In the genomic region with DNA sequence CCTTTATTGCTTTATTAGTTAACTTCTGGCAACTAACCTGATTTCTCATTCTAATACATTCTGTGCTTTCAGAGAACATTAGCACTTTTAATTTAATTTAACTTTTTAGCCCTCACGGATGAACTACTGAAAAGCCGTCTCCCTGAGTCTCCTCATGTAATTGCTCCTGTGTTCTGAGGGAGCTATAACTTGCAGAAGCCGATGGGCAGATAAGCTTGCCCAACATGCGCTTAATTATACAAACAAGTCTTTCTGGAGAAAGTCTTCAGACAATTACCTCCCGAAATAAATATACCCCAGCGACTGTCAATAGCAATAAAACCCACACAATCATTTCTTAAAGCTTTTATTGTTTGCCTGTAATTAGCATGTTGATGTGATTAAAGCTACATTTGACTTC, we compare ENCODE assay signal across 31 mouse cellular contexts. TPM values are rescaled to one million over a fixed set of nuclear protein-coding genes. Genes with fewer than 3 reads are reported as not detected.
A peak's percentile ranks its signal among the peaks of the same experiment; 100 is the strongest.
DNase-seq lines count a peak whose midpoint lies in the region; ATAC-seq and TF ChIP-seq lines count a peak whose summit lies in the region.
"Had no signal": no experiment of that assay in that cellular context is flagged by ENCODE, and none has a peak within 500 bp of the region (broad histone marks: within the 10 kb centered on the region; RNA-seq: fewer than 3 reads in every experiment).

No protein-coding gene starts in this region.

- H3K9me3 ChIP-seq in stomach, embryonic 14.5 days (ENCODE audit: control insufficient read depth, low read depth, low read length) = no peaks in the 10 kb centered on the region
- H3K9me3 ChIP-seq in stomach, postnatal 0 days (ENCODE audit: control insufficient read depth, low read length) = no peaks in the 10 kb centered on the region
- no peaks in the 10 kb centered on the region for H3K9me3 ChIP-seq in embryonic facial prominence, embryonic 13.5 days
- H3K9me3 ChIP-seq in limb, embryonic 11.5 days (ENCODE audit: control insufficient read depth, low read length) = no peaks in the 10 kb centered on the region
- H3K9me3 ChIP-seq in neural tube, embryonic 15.5 days (replicated peaks) = no peaks in the 10 kb centered on the region
- H3K9me3 ChIP-seq: forebrain, embryonic 12.5 days; heart, embryonic 10.5 days; heart, embryonic 15.5 days; liver, embryonic 13.5 days; midbrain, embryonic 13.5 days had no signal

- H3K4me1 ChIP-seq in stomach, embryonic 14.5 days (ENCODE audit: control insufficient read depth, insufficient read depth, low read length) = 0 out of 2 replicates have a peak, but pooled peaks cover 3% of the 10 kb centered on the region
- no peaks in the 10 kb centered on the region for H3K4me1 ChIP-seq in stomach, postnatal 0 days (replicated peaks; ENCODE audit: control insufficient read depth, insufficient read depth)
- peaks cover 39% of the 10 kb centered on the region for H3K4me1 ChIP-seq in embryonic facial prominence, embryonic 13.5 days
- peaks cover 24% of the 10 kb centered on the region for H3K4me1 ChIP-seq in limb, embryonic 11.5 days (ENCODE audit: control insufficient read depth, insufficient read depth, low read length)
- H3K4me1 ChIP-seq in neural tube, embryonic 15.5 days = peaks cover 9% of the 10 kb centered on the region; the same call in 1 of the 2 replicates
- no peaks in the 10 kb centered on the region for H3K4me1 ChIP-seq in thymus, adult 2 months (replicated peaks; ENCODE audit: control insufficient read depth, insufficient read depth, low read length)
- H3K4me1 ChIP-seq: forebrain, embryonic 12.5 days; liver, embryonic 13.5 days; midbrain, embryonic 13.5 days had no signal

- no peaks in the 10 kb centered on the region for H3K36me3 ChIP-seq in stomach, embryonic 14.5 days (ENCODE audit: control insufficient read depth, insufficient read depth, low read length)
- H3K36me3 ChIP-seq in stomach, postnatal 0 days (ENCODE audit: control insufficient read depth, insufficient read depth, low read length) = no peaks in the 10 kb centered on the region
- H3K36me3 ChIP-seq in embryonic facial prominence, embryonic 13.5 days = no peaks in the 10 kb centered on the region
- no peaks in the 10 kb centered on the region for H3K36me3 ChIP-seq in limb, embryonic 11.5 days (ENCODE audit: control insufficient read depth, insufficient read depth, low read length)
- H3K36me3 ChIP-seq in neural tube, embryonic 15.5 days = no peaks in the 10 kb centered on the region
- H3K36me3 ChIP-seq in thymus, adult 2 months (ENCODE audit: control insufficient read depth, insufficient read depth, low read length) = no peaks in the 10 kb centered on the region
- H3K36me3 ChIP-seq: forebrain, embryonic 12.5 days; heart, embryonic 10.5 days; heart, embryonic 15.5 days; liver, embryonic 13.5 days; midbrain, embryonic 13.5 days had no signal

- WGBS in stomach, embryonic 14.5 days = 35% methylated on average over 6 of the region's 6 CpGs
- 47% methylated on average over 6 of the region's 6 CpGs for WGBS in stomach, postnatal 0 days
- 15% methylated on average over 6 of the region's 6 CpGs for WGBS in embryonic facial prominence, embryonic 13.5 days
- 8% methylated on average over 6 of the region's 6 CpGs for WGBS in limb, embryonic 11.5 days
- 30% methylated on average over 6 of the region's 6 CpGs for WGBS in neural tube, embryonic 15.5 days
- WGBS in thymus, adult 2 months = 75% methylated on average over 6 of the region's 6 CpGs

- no peak overlapping the region for H3K4me3 ChIP-seq in stomach, embryonic 14.5 days (ENCODE audit: low read depth, low read length)
- no peak overlapping the region for H3K4me3 ChIP-seq in stomach, postnatal 0 days (ENCODE audit: low read depth, low read length)
- H3K4me3 ChIP-seq in embryonic facial prominence, embryonic 13.5 days = peak overlapping the region; percentile 33
- H3K4me3 ChIP-seq in limb, embryonic 11.5 days (ENCODE audit: low read depth, low read length) = no peak overlapping the region; the same call in 1 of the 2 replicates
- H3K4me3 ChIP-seq in neural tube, embryonic 15.5 days (replicated peaks) = no peak overlapping the region
- no peak overlapping the region for H3K4me3 ChIP-seq in thymus, adult 2 months (ENCODE audit: control insufficient read depth, insufficient read depth, low read length)
- H3K4me3 ChIP-seq: forebrain, embryonic 12.5 days; heart, embryonic 10.5 days; heart, embryonic 15.5 days; layer of hippocampus, adult 2 months; liver, embryonic 13.5 days; midbrain, embryonic 13.5 days had no signal

- H3K9ac ChIP-seq in stomach, embryonic 14.5 days (replicated peaks; ENCODE audit: low read depth, low read length) = no peak overlapping the region
- no peak overlapping the region for H3K9ac ChIP-seq in stomach, postnatal 0 days (ENCODE audit: low read length)
- peak overlapping the region; percentile 69; the same call in 1 of the 2 replicates for H3K9ac ChIP-seq in embryonic facial prominence, embryonic 13.5 days
- no peak overlapping the region for H3K9ac ChIP-seq in limb, embryonic 11.5 days (ENCODE audit: low read length)
- no peak overlapping the region for H3K9ac ChIP-seq in neural tube, embryonic 15.5 days (replicated peaks)
- H3K9ac ChIP-seq: forebrain, embryonic 12.5 days; forebrain, postnatal 0 days; heart, embryonic 15.5 days; liver, embryonic 13.5 days; midbrain, embryonic 13.5 days had no signal

- TF ChIP-seq EP300 in stomach, postnatal 0 days (optimal IDR thresholded peaks at IDR 0.05) = no peak

- TF ChIP-seq CTCF in stomach, postnatal 0 days (IDR thresholded peaks at IDR 0.05; ENCODE audit: low read depth) = no peak
- TF ChIP-seq CTCF in thymus, adult 2 months (IDR thresholded peaks at IDR 0.05; ENCODE audit: borderline replicate concordance, control insufficient read depth, extremely low read depth, insufficient read depth, low read length, poor library complexity) = no peak

- H3K27me3 ChIP-seq in stomach, embryonic 14.5 days (ENCODE audit: control insufficient read depth, insufficient read depth, low read length) = no peaks in the 10 kb centered on the region
- no peaks in the 10 kb centered on the region for H3K27me3 ChIP-seq in stomach, postnatal 0 days (ENCODE audit: control insufficient read depth, insufficient read depth, low read length)
- H3K27me3 ChIP-seq in embryonic facial prominence, embryonic 13.5 days = no peaks in the 10 kb centered on the region
- H3K27me3 ChIP-seq in limb, embryonic 11.5 days (ENCODE audit: control insufficient read depth, insufficient read depth, low read length) = no peaks in the 10 kb centered on the region
- H3K27me3 ChIP-seq in neural tube, embryonic 15.5 days (replicated peaks) = no peaks in the 10 kb centered on the region
- H3K27me3 ChIP-seq in thymus, adult 2 months (ENCODE audit: control insufficient read depth, insufficient read depth, low read length) = no peaks in the 10 kb centered on the region
- H3K27me3 ChIP-seq: forebrain, embryonic 12.5 days; heart, embryonic 15.5 days; liver, embryonic 13.5 days; midbrain, embryonic 13.5 days had no signal

- no peak for ATAC-seq in stomach, embryonic 14.5 days (ENCODE audit: insufficient number of reproducible peaks, insufficient read depth, low FRiP score, low read depth)
- ATAC-seq in stomach, postnatal 0 days (ENCODE audit: low FRiP score, low TSS enrichment) = no peak
- ATAC-seq in embryonic facial prominence, embryonic 13.5 days (ENCODE audit: insufficient number of reproducible peaks, insufficient read depth, low FRiP score, low TSS enrichment, low read depth) = no peak
- no peak for ATAC-seq in limb, embryonic 11.5 days (ENCODE audit: insufficient number of reproducible peaks, low FRiP score, low TSS enrichment, low read depth)
- ATAC-seq in neural tube, embryonic 15.5 days (ENCODE audit: low FRiP score) = peak; percentile 73; the same call in 1 of the 2 replicates
- ATAC-seq: forebrain, postnatal 0 days; hindbrain, embryonic 16.5 days; intestine, embryonic 16.5 days; midbrain, embryonic 13.5 days had no signal

- no peak for DNase-seq in stomach, postnatal 0 days (ENCODE audit: low spot score)
- DNase-seq in limb, embryonic 11.5 days (ENCODE audit: low spot score) = no peak
- no peak for DNase-seq in thymus, adult 2 months
- no peak for DNase-seq in c-Kit-positive CD71-positive TER-119-positive erythroid progenitor cells, embryonic 14.5 days (ENCODE audit: low spot score)
- no peak for DNase-seq in kidney, postnatal 25 days
- DNase-seq: adrenal gland, adult 2 months; B cell, adult 2 months; cerebellum, adult 9-10 months; cerebellum, postnatal 36 days; forebrain, postnatal 0 days; gastrocnemius, postnatal 14 days; kidney, adult 9 months; kidney, postnatal 14 days; layer of hippocampus, postnatal 36 days; left cerebral cortex, postnatal 4 days; liver, embryonic 13.5 days; lung, adult 2 months; lung, postnatal 10 days; right cerebral cortex, adult 18-20 months; right cerebral cortex, postnatal 4 days had no signal

- H3K27ac ChIP-seq in stomach, embryonic 14.5 days (ENCODE audit: low read length) = no peak overlapping the region
- no peak overlapping the region for H3K27ac ChIP-seq in stomach, postnatal 0 days (replicated peaks)
- H3K27ac ChIP-seq in embryonic facial prominence, embryonic 13.5 days = peak overlapping the region; percentile 87
- H3K27ac ChIP-seq in limb, embryonic 11.5 days (replicated peaks; ENCODE audit: low read depth, low read length) = peak overlapping the region; percentile 68
- no peak overlapping the region for H3K27ac ChIP-seq in neural tube, embryonic 15.5 days (replicated peaks)
- no peak overlapping the region for H3K27ac ChIP-seq in thymus, adult 2 months (ENCODE audit: control insufficient read depth, insufficient read depth, low read length)
- H3K27ac ChIP-seq: forebrain, embryonic 12.5 days; heart, embryonic 10.5 days; heart, embryonic 15.5 days; layer of hippocampus, adult 2 months; liver, embryonic 13.5 days; macrophage; midbrain, embryonic 13.5 days had no signal

- peak overlapping the region; percentile 12; the same call in 1 of the 2 replicates for H3K4me2 ChIP-seq in stomach, embryonic 14.5 days (replicated peaks; ENCODE audit: low read depth, low read length)
- no peak overlapping the region for H3K4me2 ChIP-seq in stomach, postnatal 0 days (replicated peaks; ENCODE audit: low read depth)
- peak overlapping the region; percentile 50 for H3K4me2 ChIP-seq in embryonic facial prominence, embryonic 13.5 days
- H3K4me2 ChIP-seq in limb, embryonic 11.5 days (ENCODE audit: low read depth, severe bottlenecking) = peak overlapping the region; percentile 37
- H3K4me2 ChIP-seq in neural tube, embryonic 15.5 days = no peak overlapping the region
- H3K4me2 ChIP-seq: forebrain, embryonic 12.5 days; heart, embryonic 15.5 days; liver, embryonic 13.5 days; midbrain, embryonic 13.5 days had no signal

- TF ChIP-seq POLR2A in thymus, adult 2 months (IDR thresholded peaks at IDR 0.05; ENCODE audit: control insufficient read depth, extremely low read depth, insufficient read depth, low read length, poor library complexity) = no peak

RNA-seq across cellular contexts. Expression of gene Prrx1, which starts 44.2 kb away (rescaled TPM):
- 7.7 and 8.2 TPM in 2 replicates for polyA plus RNA-seq in stomach, embryonic 14.5 days (2014; fragmentation: Nextera tagmentation; extraction: Ambion mirVana)
- 2.7 and 2.8 TPM in 2 replicates for polyA plus RNA-seq in stomach, postnatal 0 days (2015; fragmentation: Nextera tagmentation; extraction: Ambion mirVana)
- 171 and 190 TPM in 2 replicates for polyA plus RNA-seq in embryonic facial prominence, embryonic 13.5 days (2015; fragmentation: Nextera tagmentation; extraction: Ambion mirVana)
- 193 and 199 TPM in 2 replicates for polyA plus RNA-seq in limb, embryonic 11.5 days (2014; fragmentation: Nextera tagmentation; extraction: Ambion mirVana)
- polyA plus RNA-seq in neural tube, embryonic 15.5 days (2015; fragmentation: Nextera tagmentation; extraction: Ambion mirVana) = 4.8 and 6.2 TPM in 2 replicates
- polyA plus RNA-seq in thymus, adult 2 months (2012; rRNA removed) = 1.9 TPM in 2 replicates

RNA-seq across cellular contexts. Expression of gene Gorab, which starts 45.7 kb away (rescaled TPM):
- 18.2 and 20.3 TPM in 2 replicates for polyA plus RNA-seq in stomach, embryonic 14.5 days (2014; fragmentation: Nextera tagmentation; extraction: Ambion mirVana)
- 9.7 and 10.4 TPM in 2 replicates for polyA plus RNA-seq in stomach, postnatal 0 days (2015; fragmentation: Nextera tagmentation; extraction: Ambion mirVana)
- 40.3 and 41.9 TPM in 2 replicates for polyA plus RNA-seq in embryonic facial prominence, embryonic 13.5 days (2015; fragmentation: Nextera tagmentation; extraction: Ambion mirVana)
- 33.7 and 36.7 TPM in 2 replicates for polyA plus RNA-seq in limb, embryonic 11.5 days (2014; fragmentation: Nextera tagmentation; extraction: Ambion mirVana)
- polyA plus RNA-seq in neural tube, embryonic 15.5 days (2015; fragmentation: Nextera tagmentation; extraction: Ambion mirVana) = 19.3 and 19.5 TPM in 2 replicates
- polyA plus RNA-seq in thymus, adult 2 months (2012; rRNA removed) = 2.0 and 2.2 TPM in 2 replicates

Comparison
In these comparisons a context has a peak if more than half of its experiments do, and no peak if none do; other contexts are left out.
1. H3K4me2 ChIP-seq: peak in stomach, embryonic 14.5 days (single experiment), embryonic facial prominence, embryonic 13.5 days (single experiment) and limb, embryonic 11.5 days (single experiment); none in stomach, postnatal 0 days (single experiment) and neural tube, embryonic 15.5 days (single experiment).
2. H3K27ac ChIP-seq: peak in embryonic facial prominence, embryonic 13.5 days (single experiment) and limb, embryonic 11.5 days (single experiment); none in stomach, embryonic 14.5 days (single experiment), stomach, postnatal 0 days (single experiment), neural tube, embryonic 15.5 days (single experiment) and thymus, adult 2 months (single experiment).
3. RNA of gene Prrx1, which starts 44.2 kb away (polyA plus RNA-seq): 193 to 199 TPM in limb, embryonic 11.5 days and 171 to 190 TPM in embryonic facial prominence, embryonic 13.5 days; 7.7 to 8.2 TPM in stomach, embryonic 14.5 days, 4.8 to 6.2 TPM in neural tube, embryonic 15.5 days, 2.7 to 2.8 TPM in stomach, postnatal 0 days and 1.9 TPM in thymus, adult 2 months; every median in the first group is over 10 times any median in the second.